Mouse (Mus musculus): ENCODE data around the gene Dusp3.

GRCm38 (mm10) chr11:101925636-101926035, 61.2 kb downstream of the Dusp3 start:
- no peak for TF ChIP-seq CTCF (IDR thresholded peaks at IDR 0.05; ENCODE audit: low read depth, low read length)
- no peak for TF ChIP-seq POLR2A (IDR thresholded peaks at IDR 0.05; ENCODE audit: extremely low read depth, insufficient read depth, low read length)

Data from liver, adult 2 months (tissue).